8 mouse cellular contexts compared by ENCODE assay signal in the genomic region with DNA sequence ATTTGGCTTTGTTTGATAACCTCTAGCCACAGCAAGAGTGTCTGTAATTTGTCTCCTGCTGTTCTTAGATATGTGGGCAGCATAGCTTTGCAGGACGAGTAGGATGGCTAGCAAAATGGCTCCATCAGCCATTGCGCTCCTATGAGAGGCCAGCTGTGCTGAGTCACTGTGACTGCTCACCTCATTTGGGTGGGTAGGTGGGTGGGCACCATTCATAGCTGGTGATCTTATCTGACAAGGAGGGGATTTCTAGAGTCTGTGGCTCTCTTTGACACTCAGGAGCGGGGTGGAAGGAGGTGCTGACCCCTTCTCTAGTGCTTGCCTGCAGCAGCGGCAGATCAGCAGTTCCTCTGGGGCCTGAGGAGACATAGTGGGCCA. TPM values are rescaled to one million over a fixed set of nuclear protein-coding genes. Genes with fewer than 3 reads are reported as not detected.
A peak's percentile ranks its signal among the peaks of the same experiment; 100 is the strongest.
DNase-seq lines count a peak whose midpoint lies in the region; ATAC-seq and TF ChIP-seq lines count a peak whose summit lies in the region.

No protein-coding gene starts in this region.

- peak; percentile 91 for DNase-seq in heart, adult 11 months
- no peak for DNase-seq in heart, adult 9 months (ENCODE audit: low spot score in 2 of 2)
- DNase-seq in thymus, adult 2 months = no peak
- no peak for DNase-seq in thymus, adult 18-20 months
- no peak for DNase-seq in hindbrain, embryonic 11.5 days (ENCODE audit: low spot score)
- no peak for DNase-seq in midbrain, embryonic 10.5 days (ENCODE audit: low spot score)
- no peak for DNase-seq in ovary, postnatal 14 days (ENCODE audit: low spot score)
- DNase-seq in kidney, postnatal 36 days = no peak

- ATAC-seq in hindbrain, embryonic 11.5 days (ENCODE audit: low FRiP score) = peak; percentile 11

- H3K27ac ChIP-seq in thymus, adult 2 months (ENCODE audit: control insufficient read depth, insufficient read depth, low read length) = no peak overlapping the region
- no peak overlapping the region for H3K27ac ChIP-seq in hindbrain, embryonic 11.5 days (ENCODE audit: low read depth, low read length)
- H3K27ac ChIP-seq in midbrain, embryonic 10.5 days (replicated peaks) = peak overlapping the region; percentile 87

- H3K4me3 ChIP-seq in thymus, adult 2 months (ENCODE audit: control insufficient read depth, insufficient read depth, low read length) = peak overlapping the region; percentile 68
- H3K4me3 ChIP-seq in hindbrain, embryonic 11.5 days (ENCODE audit: low read depth, low read length) = peak overlapping the region; percentile 65
- H3K4me3 ChIP-seq in midbrain, embryonic 10.5 days = peak overlapping the region; percentile 94

- TF ChIP-seq POLR2A in thymus, adult 2 months (IDR thresholded peaks at IDR 0.05; ENCODE audit: control insufficient read depth, extremely low read depth, insufficient read depth, low read length, poor library complexity) = no peak

- H3K4me2 ChIP-seq in hindbrain, embryonic 11.5 days (replicated peaks; ENCODE audit: low read depth, low read length) = peak overlapping the region; percentile 68

- no peak for TF ChIP-seq CTCF in thymus, adult 2 months (IDR thresholded peaks at IDR 0.05; ENCODE audit: borderline replicate concordance, control insufficient read depth, extremely low read depth, insufficient read depth, low read length, poor library complexity)

- H3K9ac ChIP-seq in hindbrain, embryonic 11.5 days (ENCODE audit: low read depth, low read length) = peak overlapping the region; percentile 72

- H3K36me3 ChIP-seq in thymus, adult 2 months (ENCODE audit: control insufficient read depth, insufficient read depth, low read length) = no peaks in the 10 kb centered on the region
- no peaks in the 10 kb centered on the region for H3K36me3 ChIP-seq in hindbrain, embryonic 11.5 days (ENCODE audit: control insufficient read depth, insufficient read depth, low read length)
- peaks cover 36% of the 10 kb centered on the region for H3K36me3 ChIP-seq in midbrain, embryonic 10.5 days

- H3K27me3 ChIP-seq in thymus, adult 2 months (ENCODE audit: control insufficient read depth, insufficient read depth, low read length) = no peaks in the 10 kb centered on the region
- peaks cover 6% of the 10 kb centered on the region; the same call in 1 of the 2 replicates for H3K27me3 ChIP-seq in hindbrain, embryonic 11.5 days (ENCODE audit: control insufficient read depth, insufficient read depth, low read length)
- peaks cover 16% of the 10 kb centered on the region for H3K27me3 ChIP-seq in midbrain, embryonic 10.5 days (ENCODE audit: low read depth, poor library complexity, severe bottlenecking)

- no peaks in the 10 kb centered on the region for H3K9me3 ChIP-seq in hindbrain, embryonic 11.5 days (ENCODE audit: control insufficient read depth, low read length)
- H3K9me3 ChIP-seq in midbrain, embryonic 10.5 days (replicated peaks) = no peaks in the 10 kb centered on the region

- H3K4me1 ChIP-seq in thymus, adult 2 months (replicated peaks; ENCODE audit: control insufficient read depth, insufficient read depth, low read length) = peaks cover 8% of the 10 kb centered on the region
- peaks cover 8% of the 10 kb centered on the region for H3K4me1 ChIP-seq in hindbrain, embryonic 11.5 days (replicated peaks; ENCODE audit: control insufficient read depth, insufficient read depth, low read length)
- H3K4me1 ChIP-seq in midbrain, embryonic 10.5 days = peaks cover 48% of the 10 kb centered on the region

- WGBS in thymus, adult 2 months = 5% methylated on average over 4 of the region's 4 CpGs
- 20% methylated on average over 4 of the region's 4 CpGs for WGBS in hindbrain, embryonic 11.5 days
- WGBS in midbrain, embryonic 10.5 days = 31% methylated on average over 4 of the region's 4 CpGs

RNA-seq across cellular contexts. Expression of a gene that starts 0.6 kb away (rescaled TPM):
- 53.5 and 55.5 TPM in 2 replicates for polyA plus RNA-seq in thymus, adult 2 months (2012; rRNA removed)
- polyA plus RNA-seq in hindbrain, embryonic 11.5 days (2014; fragmentation: Nextera tagmentation; extraction: Ambion mirVana) = 8.6 and 8.7 TPM in 2 replicates
- polyA plus RNA-seq in midbrain, embryonic 10.5 days (2016; fragmentation: Nextera tagmentation; extraction: Ambion mirVana) = 14.8 and 19.7 TPM in 2 replicates

RNA-seq across cellular contexts. Expression of a gene that starts 9.9 kb away (rescaled TPM):
- 117 and 121 TPM in 2 replicates for polyA plus RNA-seq in thymus, adult 2 months (2012; rRNA removed)
- 121 and 136 TPM in 2 replicates for polyA plus RNA-seq in hindbrain, embryonic 11.5 days (2014; fragmentation: Nextera tagmentation; extraction: Ambion mirVana)
- polyA plus RNA-seq in midbrain, embryonic 10.5 days (2016; fragmentation: Nextera tagmentation; extraction: Ambion mirVana) = 160 and 170 TPM in 2 replicates

RNA-seq across cellular contexts. Expression of a gene that starts 30.6 kb away (rescaled TPM):
- polyA plus RNA-seq in thymus, adult 2 months (2012; rRNA removed) = not detected in 2 replicates
- 0.14 TPM in 1 of 2 replicates, not detected in the other for polyA plus RNA-seq in hindbrain, embryonic 11.5 days (2014; fragmentation: Nextera tagmentation; extraction: Ambion mirVana)
- polyA plus RNA-seq in midbrain, embryonic 10.5 days (2016; fragmentation: Nextera tagmentation; extraction: Ambion mirVana) = 0.05 TPM in 1 of 2 replicates, not detected in the other

RNA-seq across cellular contexts. Expression of a gene that starts 37.0 kb away (rescaled TPM):
- polyA plus RNA-seq in thymus, adult 2 months (2012; rRNA removed) = 3.7 and 6.1 TPM in 2 replicates
- polyA plus RNA-seq in hindbrain, embryonic 11.5 days (2014; fragmentation: Nextera tagmentation; extraction: Ambion mirVana) = 42.3 and 45.9 TPM in 2 replicates
- polyA plus RNA-seq in midbrain, embryonic 10.5 days (2016; fragmentation: Nextera tagmentation; extraction: Ambion mirVana) = 32.4 and 44.8 TPM in 2 replicates

RNA-seq across cellular contexts. Expression of a gene that starts 46.4 kb away (rescaled TPM):
- 0.38 and 9.5 TPM in 2 replicates for polyA plus RNA-seq in thymus, adult 2 months (2012; rRNA removed)
- 0.20 and 0.33 TPM in 2 replicates for polyA plus RNA-seq in hindbrain, embryonic 11.5 days (2014; fragmentation: Nextera tagmentation; extraction: Ambion mirVana)
- 0.06 and 0.15 TPM in 2 replicates for polyA plus RNA-seq in midbrain, embryonic 10.5 days (2016; fragmentation: Nextera tagmentation; extraction: Ambion mirVana)
